Mouse (Mus musculus) liver, adult 2 months (tissue): Measurements from ENCODE around the gene Btf3.

Source experiments
- CTCF ChIP-seq: fragments of 200-500 bp; IDR thresholded peaks from 2 replicates; pipeline ENCODE4 v1.5.1; 2011; ENCODE audit warnings: low read depth, low read length, control low read depth
- POLR2A ChIP-seq: fragments of 200-500 bp; IDR thresholded peaks from 2 replicates; pipeline ENCODE4 v1.6.1; 2011; ENCODE audit warnings: low read length, control low read depth; ENCODE audit not compliant: insufficient read depth; ENCODE audit errors: extremely low read depth

- no peak for TF ChIP-seq CTCF
- no peak for TF ChIP-seq POLR2A
Measured at GRCm38 (mm10) chr13:98359337-98359736, 42.5 kb upstream of the Btf3 start.
